Mouse (Mus musculus): ENCODE measurements around the gene Abcc2.

The Abcc2 gene

DNA sequence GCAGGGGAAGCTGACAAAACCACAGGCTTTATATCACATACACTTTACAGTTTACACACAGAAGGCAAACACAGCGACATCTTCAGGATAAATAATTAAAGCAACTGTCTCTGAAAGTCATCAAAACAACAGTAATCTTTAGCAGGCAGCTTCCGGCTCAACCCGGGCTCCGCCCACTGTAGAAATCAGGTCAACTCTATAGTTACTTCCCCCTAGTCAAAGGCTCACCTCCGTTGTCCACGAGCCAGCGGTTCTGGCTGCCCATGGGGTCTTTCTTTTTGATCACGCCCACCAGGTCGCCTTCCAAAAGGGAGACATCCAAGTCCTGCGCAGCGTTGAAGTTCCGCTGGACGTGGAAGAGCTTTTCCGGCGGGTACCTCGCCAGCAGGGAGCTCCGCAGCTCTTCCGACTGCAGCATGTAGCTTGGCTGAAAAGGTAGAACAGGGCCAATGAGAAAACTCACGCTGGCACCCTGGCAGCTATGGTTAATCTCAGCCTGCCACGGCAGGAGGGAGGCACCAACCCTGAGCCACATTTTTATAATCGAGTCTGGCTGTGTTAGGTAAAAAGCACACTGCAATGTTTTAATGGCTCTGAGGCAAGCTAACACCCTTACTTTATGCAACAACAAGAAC lies 70.1 kb downstream of the Abcc2 start:
- DNase-seq (ENCODE audit: low spot score in 2 of 2), result no peak

DNA sequence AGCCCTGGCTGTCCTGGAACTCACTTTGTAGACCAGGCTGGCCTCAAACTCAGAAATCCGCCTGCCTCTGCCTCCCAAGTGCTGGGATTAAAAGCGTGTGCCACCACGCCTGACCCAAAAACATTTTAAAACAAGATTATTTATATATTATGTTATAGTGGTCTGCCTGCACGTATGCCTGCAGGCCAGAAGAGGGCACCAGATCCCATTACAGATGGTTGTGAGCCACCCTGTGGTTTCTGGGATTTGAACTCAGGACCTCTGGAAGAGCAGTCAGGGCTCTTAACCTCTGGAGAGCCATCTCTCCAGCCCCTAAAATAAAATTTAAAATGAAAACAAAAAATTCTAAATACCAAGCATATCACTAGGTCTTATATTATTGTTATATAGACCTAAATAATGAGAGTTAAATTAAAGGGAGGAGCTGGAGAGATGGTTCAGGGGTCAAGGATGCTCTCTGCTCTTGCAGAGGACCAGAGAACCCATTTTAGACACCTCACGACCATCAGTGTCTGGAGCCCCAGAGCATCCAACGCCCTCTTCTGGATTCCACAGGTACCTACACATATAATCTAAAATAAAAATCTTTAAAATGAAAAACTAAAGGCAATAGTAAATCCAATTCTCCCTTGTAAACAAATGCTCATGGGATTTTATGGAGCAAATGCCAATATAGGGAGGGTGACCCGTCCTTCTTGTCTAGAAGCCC lies 71.0 kb downstream of the Abcc2 start:
- DNase-seq (ENCODE audit: low spot score in 2 of 2), result no peak

DNA sequence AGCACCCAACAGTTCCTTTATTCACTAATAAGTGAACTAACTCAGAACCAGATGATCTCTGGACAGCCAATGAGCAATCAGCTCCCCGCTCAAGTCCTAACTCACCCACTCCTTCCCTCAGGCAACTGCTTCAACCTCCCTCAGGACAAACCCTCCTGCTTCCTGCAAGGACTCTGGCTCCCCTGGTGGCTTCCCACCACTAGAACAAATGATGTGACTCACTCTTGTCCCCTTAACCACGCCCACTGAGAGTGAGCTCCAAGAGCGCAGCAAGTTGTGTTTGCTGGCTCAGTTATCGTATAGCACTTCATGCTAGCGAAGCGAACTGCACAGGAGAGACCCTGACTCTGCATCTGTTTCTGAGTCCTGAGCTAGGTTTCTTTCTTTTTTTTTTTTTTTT lies 75.4 kb downstream of the Abcc2 start:
- no peak for DNase-seq (ENCODE audit: low spot score in 2 of 2)

DNA sequence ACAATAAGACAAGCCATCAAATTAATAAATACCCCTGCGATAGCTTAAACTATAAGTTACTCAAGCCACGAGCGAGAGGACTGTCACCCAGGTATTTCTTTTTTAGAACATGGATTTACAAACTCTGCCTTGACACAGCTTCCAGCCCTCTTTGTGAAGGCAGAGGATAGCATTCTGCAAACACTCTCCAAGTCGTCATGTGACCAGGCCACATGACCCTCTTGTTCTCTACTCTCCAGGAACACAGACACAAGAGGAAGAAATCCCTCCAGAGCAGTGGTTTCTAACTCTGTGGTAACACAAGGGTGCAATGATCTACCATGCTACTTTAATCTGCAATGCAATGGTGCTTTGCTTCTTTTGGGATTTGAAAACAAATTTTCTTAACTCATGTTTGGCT lies 88.4 kb downstream of the Abcc2 start:
- DNase-seq (ENCODE audit: low spot score in 2 of 2), result no peak

DNA sequence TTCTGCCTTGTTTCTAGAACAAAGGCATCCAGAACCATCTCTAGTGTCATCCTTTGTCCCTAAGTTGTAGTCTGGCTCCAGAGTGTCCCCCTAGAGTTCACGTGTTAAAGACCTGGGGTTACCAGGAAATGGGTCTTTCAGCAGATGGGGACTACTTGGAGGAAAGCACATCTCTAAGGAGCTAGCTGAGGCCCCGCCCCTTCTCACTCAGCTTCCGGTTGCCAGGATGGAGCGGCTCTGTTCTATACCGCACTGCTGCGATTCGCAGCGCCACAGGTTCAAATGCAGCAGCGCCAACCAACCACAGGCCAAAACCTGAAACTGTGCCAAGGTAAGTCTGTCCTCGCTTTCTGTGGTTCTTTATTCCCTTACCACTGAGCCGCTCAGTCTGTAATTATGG lies 92.4 kb downstream of the Abcc2 start:
- no peak for DNase-seq (ENCODE audit: low spot score in 2 of 2)

DNA sequence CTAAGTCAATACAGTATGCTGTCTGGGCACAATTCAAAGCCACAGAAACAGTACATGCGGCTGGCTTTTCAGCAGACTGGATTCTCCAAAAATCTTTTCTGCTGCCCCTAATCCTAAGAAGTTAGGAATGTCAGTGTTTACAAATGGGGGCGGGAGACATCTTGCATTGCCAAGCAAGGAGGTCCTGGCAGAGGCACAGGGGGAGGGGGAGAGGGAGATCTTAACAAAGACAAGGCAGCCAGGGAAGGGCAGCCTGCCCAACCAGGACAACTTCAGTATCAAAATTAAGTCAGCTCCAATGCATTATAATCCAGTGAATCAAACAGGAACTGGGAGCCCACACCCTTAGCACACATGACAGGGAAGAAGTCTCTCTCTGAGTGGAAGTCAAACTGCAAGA lies 94.0 kb downstream of the Abcc2 start:
- no peak for DNase-seq (ENCODE audit: low spot score in 2 of 2)

DNA sequence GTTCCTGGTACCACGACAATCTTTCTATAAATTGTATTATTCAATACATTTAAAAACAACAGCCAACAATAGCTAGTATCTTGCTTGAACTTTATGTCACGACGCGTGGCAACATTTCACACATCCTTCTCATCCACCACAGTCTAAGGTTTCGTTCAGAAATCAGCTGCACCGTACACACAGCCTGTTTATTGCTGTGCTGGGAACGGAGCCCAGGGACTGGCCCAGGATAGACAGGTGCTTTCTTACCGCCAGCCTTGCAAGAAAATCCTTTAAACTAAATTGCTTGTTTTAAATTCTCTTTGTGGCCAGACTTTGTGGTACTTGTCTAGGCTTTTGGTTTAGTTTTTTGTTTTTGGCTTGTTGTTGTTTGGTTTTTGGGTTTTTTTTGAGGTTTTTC lies 95.4 kb downstream of the Abcc2 start:
- no peak for DNase-seq (ENCODE audit: low spot score in 2 of 2)

DNA sequence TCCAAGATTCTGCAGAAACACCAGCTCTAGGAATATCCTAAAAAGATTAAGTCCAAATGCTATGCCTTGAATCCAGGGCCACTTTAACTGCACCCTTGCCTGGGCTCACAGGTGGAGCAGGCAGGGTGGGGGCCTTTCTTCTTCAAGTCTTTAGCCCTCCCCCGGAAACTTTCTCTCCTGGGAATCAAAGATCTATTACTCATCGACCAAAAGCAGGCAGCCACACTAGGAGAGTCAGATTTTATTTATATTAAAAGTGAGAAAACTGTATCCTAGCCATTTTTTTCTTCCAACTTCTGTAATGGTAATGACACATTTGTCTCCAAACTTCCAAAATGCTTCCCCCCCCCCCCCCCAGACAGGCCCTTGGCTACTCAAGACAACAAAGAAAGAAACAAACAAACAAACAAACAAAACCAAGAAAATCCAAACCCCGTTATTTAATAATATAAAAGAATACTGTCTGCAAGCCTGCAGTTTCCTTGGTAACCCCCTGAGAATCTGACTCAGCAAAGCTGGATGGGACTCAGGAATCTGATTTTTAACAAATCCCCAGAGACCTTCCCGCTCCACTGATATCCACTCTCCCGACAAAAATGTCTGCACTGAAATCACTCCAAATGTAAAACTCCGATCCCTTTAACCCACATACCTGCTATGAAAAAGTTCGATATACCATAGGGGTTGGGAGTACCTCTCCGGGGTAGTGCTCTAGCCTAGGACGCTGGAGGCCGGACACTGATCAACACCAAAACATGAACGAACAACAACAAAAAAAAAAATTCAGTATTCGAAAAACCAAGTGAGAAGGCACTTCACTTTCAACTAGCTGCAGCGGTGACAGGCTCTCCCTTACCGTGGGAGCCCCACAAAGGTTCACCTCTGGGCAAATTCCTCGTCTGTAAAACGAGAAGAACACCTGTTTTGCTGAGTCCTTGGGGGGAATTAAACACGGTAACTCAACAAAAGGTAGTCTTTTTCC lies 96.4 kb downstream of the Abcc2 start:
- no peak for DNase-seq (ENCODE audit: low spot score in 2 of 2)

DNA sequence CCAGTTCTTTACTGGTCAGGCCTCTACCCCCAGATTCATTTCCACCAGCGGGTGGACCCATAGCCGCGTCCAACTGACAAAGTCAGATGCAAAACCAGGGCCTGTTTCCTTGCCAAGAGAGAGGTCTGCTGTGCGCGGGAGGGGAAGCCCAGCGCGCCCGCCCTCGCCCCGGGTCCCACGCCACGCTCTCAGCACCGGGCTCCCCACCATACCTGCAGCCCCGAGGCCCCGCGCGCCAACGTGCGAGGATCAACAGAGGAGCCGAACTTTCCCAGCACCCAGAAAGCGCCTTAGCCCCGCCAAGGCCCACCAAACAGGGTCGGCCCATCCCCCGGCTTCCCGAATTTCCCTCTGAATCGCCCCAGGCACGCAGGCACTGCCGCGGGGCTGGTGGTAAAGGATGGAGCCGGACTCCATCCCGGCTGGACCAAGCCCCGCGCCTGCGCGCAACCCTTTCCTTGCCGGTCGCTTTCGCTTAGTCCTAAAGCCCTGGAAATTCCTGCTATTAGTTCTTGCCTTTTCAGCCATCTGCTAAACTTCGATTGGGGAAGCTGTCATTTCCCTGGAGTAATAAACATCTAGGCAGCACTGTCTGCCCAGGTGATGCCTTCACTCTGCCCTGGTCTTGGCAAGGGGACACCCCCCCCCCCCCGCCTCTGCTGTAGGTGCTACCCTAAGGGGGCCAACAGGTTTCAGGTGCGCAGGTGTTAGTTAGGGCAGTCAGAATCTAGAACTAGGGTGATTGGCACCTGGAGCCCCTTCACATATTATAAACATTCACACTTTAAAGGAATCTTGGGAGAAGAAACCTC lies 97.6 kb downstream of the Abcc2 start:
- DNase-seq (ENCODE audit: low spot score in 2 of 2), result no peak

DNA sequence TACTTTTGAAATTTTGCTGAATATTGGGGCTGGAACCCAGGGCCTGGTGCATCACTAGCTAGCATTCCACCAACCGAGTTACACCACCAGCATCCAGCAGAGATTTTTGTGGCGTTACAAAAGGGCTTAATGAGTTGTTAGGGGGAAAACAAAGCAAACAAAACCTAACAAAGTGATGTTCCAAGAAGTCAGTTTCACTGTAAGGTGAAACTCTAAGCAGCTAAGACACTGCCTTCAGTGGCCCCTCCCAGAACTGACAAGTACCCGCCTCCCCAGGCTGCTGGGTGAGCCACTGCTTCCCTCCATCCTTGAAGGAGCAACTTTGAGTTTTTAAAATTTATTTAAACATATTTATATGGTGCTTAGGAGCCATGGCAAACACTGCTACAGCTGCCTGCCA lies 98.4 kb downstream of the Abcc2 start:
- DNase-seq (ENCODE audit: low spot score in 2 of 2), result no peak

DNA sequence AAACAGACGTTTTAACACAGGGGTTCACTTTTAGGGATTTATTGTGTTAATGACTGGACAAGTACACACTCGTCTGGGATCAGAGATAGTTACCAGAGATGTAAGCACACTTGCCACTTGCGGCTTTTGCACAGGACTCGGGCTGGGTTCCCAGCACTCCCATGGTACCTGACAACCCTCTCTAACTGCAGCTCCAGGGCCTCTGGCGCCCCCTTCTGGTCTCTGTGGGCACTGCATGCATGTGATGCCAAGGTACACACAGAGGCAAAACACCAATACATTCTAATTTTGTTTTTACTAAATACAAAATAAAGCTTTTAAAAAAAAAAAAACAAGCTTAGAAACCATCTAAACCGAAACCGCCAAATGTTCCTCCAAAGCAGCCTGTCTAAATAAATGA lies 99.6 kb downstream of the Abcc2 start:
- no peak for DNase-seq (ENCODE audit: low spot score in 2 of 2)

DNA sequence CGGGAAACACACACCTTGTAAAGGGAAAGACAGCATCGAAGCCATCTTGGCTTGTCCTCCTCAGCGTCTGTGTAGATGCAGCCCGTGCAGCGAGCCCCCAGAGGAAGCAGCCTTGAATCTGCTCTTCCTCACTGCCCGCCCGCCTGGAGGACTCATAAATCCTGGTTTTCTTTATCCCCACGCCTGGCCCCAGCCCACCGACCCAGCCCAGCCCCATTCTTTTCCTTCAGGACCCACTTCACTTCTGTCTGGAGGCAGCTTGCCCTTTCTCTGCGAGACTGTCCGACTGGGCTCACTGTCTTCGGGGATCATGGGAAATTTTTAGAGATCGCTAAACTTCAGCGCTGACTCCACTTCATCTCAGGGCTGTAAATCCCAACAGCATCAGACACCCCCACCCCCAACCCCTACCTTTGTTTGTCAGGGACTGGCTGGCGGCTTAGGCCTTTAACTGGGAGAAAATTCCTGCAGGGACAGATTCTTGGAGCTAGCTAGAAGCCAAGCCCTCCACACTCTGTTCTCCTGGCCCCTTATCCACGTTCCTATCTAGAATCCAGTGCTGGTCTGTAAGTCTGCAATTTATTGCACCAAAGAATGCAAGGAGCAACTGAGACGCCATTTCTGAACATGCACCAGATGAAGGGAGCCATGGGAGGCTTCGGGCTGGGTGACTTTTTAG lies 101.0 kb downstream of the Abcc2 start:
- DNase-seq (ENCODE audit: low spot score in 2 of 2), result no peak

DNA sequence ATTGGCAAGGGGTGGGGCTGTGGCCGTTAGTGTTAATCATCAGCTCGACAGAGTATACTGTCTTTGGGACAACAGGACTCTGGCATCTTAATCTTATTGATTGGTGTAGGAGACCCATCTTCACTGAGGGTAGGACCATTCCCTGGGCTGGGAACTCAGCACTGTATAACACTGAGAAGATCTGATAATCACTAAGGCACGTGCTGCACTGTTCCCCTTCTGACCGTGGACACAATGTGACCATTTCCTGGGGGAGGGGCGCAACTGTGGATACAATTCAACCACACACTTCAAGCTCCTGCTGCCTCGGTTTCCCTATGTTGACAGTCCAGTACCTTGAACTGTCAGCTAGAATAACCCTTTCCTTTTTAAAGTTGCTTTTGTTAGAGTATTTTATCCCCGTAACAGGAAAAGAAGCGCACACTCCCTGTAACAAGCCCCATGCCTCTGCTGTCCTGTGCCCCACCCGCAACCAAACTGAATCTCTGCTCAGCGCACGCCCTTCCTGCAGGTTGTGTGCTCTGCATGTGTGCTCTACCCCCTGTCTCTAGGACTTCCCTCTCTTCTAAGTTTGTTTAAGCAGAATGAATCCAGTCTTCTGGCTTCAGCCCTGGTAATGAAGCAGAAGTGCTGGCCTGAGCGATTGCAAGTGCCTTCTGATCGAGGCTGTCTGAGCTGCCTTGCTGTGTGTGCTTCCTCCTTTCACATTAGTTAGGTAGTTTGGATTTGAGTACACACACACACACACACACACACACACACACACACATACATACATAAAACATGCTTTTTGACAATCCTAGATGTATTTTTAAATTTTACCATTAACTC lies 102.9 kb downstream of the Abcc2 start:
- DNase-seq (ENCODE audit: low spot score in 2 of 2), result no peak

DNA sequence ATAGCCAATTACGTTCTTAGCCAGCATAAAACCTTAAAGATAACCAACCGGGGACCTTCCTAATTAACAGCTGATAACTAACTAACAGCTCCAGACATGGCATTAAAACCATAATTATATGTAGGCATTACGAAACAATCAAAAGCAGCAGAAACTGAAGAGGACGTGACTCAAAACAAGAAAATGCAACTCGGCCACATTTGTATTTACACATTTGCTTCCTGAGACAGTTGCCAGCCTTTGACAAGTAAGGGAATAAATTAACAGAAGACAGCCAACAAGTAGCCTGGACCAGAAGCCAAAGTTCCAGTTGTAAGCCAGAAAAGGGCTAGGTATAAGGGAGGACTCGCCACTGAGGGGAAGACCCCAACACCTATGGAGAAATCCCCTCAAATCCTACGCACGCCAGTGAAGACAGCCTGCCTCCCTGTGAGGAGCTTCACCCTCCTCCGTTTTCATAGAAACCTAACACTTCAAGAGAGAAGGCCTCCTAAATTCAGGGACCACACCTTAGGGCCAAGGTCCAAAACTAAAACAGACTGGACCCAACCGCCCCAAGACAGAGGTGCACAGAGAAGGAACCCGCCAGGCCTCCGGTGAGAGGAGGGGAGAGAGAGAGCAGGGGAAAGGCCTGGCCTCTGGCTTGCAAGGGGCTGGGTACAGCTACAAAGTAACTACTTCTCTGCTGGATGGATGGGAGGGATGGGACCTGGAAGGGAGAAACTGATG lies 104.5 kb downstream of the Abcc2 start:
- DNase-seq (ENCODE audit: low spot score in 2 of 2), result no peak

DNA sequence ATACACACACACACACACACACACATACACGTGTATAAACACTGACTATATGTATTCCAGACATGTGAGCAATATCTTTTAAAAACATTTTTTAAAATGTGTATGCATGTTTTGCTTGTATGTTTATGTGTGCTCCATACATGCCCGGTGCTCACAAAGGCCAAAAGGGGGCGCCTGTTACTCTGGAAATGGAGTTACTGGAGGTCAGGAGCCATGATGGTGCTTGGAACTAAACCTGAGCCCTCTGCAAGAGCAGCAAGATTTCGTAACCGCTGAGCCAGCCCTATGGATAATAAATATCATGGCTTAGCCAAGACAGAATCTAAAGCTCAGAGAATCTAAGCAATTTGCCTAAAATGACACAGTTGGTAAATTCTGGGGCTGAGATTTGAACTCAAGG lies 105.2 kb downstream of the Abcc2 start:
- DNase-seq (ENCODE audit: low spot score in 2 of 2), result no peak

DNA sequence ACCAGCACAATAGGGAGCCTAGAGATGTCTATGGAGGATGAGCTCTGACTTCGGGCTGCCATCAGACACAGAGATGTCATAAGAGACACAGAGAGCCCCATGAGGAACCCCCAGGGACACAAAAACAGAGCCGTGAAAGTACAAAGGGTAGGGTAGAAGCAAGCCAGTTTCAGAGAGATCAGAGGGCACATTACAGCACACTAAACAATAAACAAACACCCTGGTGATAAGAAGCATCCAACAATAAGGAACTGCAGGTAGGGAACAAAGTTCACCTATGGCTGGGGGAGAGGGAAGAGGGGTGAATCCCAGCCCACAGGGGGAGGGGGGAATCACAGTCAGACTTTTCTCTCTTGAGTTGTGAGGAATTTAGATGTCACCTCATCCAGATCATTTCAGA lies 105.7 kb downstream of the Abcc2 start:
- no peak for DNase-seq (ENCODE audit: low spot score in 2 of 2)
